Mouse (Mus musculus) urinary bladder, postnatal 0 days (tissue): ENCODE data around the gene Cckbr. TPM values are rescaled to one million over a fixed set of nuclear protein-coding genes. Genes with fewer than 3 reads are reported as not detected.

ENCODE experiments used
- polyA plus RNA-seq: library from polyadenylated mRNA; unstranded; fragments of >200 nt; fragmentation: Nextera tagmentation; extraction: Ambion mirVana; gene quantifications from 2 replicates; pipeline ENCODE4 v1.2.1, GENCODE M21; 2015

Cckbr gene
- polyA plus RNA-seq = not detected in 2 replicates

GRCm38 (mm10) chr7:105425424-105426043, at the start of gene Cckbr:
TSS of gene Cckbr (plus strand) at chr7:105425731.

DNA sequence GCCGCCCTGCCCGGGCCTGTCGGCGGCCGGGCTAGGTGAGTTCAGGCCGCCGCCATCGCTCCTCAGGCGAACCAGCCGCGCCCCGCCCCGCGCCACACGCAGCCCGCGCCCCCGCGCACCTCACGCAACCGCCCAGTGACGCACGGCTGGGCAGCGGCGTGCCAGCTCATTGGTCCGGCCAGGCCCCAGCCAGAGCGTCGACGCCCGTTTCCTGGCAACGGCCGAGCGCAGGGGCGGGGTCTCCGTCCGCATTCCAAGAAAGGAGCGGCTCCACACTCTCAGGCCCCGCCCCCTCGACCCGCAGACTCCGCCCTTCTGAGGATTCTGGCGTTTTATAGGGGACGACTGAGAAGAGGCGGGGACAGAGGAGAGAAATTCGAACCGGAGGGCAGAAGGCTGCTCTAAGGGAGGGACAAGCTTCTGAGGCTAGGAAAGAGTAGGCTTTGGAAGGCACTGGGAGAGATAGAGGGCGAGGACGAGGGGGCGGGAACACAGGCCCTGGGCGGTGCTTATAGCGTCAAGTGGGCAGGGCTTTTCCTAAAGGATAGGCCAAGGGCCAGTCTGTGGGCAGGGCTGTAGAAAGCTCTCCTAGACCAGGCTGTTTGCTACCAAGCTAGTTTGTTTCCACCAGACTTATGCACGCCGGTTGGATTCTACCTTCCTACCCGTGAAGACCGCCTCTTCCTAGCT, 25.5 kb upstream of the Cckbr start, which contains the start of gene Fam160a2:
Fam160a2 (minus strand) TSS at position 120 of the 690 bp plus-strand sequence.

GRCm38 (mm10) chr7:105404268-105404667, 21.3 kb upstream of the Cckbr start, which contains the start of gene Cnga4:
TSS of gene Cnga4 (plus strand) at chr7:105404568.

GRCm38 (mm10) chr7:105481505-105482411, 56.2 kb downstream of the Cckbr start, which contains the start of gene Cavin3:
TSS of gene Cavin3 (minus strand) at chr7:105482300.

Other genes starting within 250 kb of the Cckbr start
- not detected in 2 replicates for gene Olfr685, start 239.7 kb upstream of the Cckbr start, polyA plus RNA-seq
- not detected in 2 replicates for gene Olfr686, start 218.2 kb upstream of the Cckbr start, polyA plus RNA-seq
- not detected in 2 replicates for gene Olfr688, start 137.6 kb upstream of the Cckbr start, polyA plus RNA-seq
- gene Olfr689, start 114.6 kb upstream of the Cckbr start, polyA plus RNA-seq = not detected in 2 replicates
- gene Olfr690, start 91.6 kb upstream of the Cckbr start, polyA plus RNA-seq = not detected in 2 replicates
- gene Olfr691, start 83.5 kb upstream of the Cckbr start, polyA plus RNA-seq = not detected in 2 replicates
- gene Olfr692, start 57.5 kb upstream of the Cckbr start, polyA plus RNA-seq = not detected in 2 replicates
- gene Gm5901, start 50.7 kb upstream of the Cckbr start, polyA plus RNA-seq = not detected in 2 replicates
- gene Fam160a2, start 25.7 kb upstream of the Cckbr start, polyA plus RNA-seq = 24.4 and 25.0 TPM in 2 replicates
- 0.07 TPM in 1 of 2 replicates, not detected in the other for gene Cnga4, start 21.2 kb upstream of the Cckbr start, polyA plus RNA-seq
- gene Cavin3, start 56.6 kb downstream of the Cckbr start, polyA plus RNA-seq = 609 and 647 TPM in 2 replicates
- gene Smpd1, start 128.6 kb downstream of the Cckbr start, polyA plus RNA-seq = 28.9 and 31.0 TPM in 2 replicates
- 20.1 and 20.4 TPM in 2 replicates for gene Apbb1, start 155.9 kb downstream of the Cckbr start, polyA plus RNA-seq
- 0.79 and 2.3 TPM in 2 replicates for gene Hpx, start 174.4 kb downstream of the Cckbr start, polyA plus RNA-seq
- 36.2 and 40.7 TPM in 2 replicates for gene Trim3, start 207.8 kb downstream of the Cckbr start, polyA plus RNA-seq
- 202 and 204 TPM in 2 replicates for gene Timm10b, start 214.3 kb downstream of the Cckbr start, polyA plus RNA-seq
- gene Arfip2, start 214.7 kb downstream of the Cckbr start, polyA plus RNA-seq = 50.8 and 51.2 TPM in 2 replicates
- 27.3 and 48.5 TPM in 2 replicates for gene Gm45799, start 214.8 kb downstream of the Cckbr start, polyA plus RNA-seq
- 0.42 and 0.56 TPM in 2 replicates for gene Dnhd1, start 225.1 kb downstream of the Cckbr start, polyA plus RNA-seq